Mouse (Mus musculus) liver, adult 2 months (tissue): ENCODE measurements around the gene Gdpd3.

Source experiments
- CTCF ChIP-seq: fragments of 200-500 bp; IDR thresholded peaks from 2 replicates; pipeline ENCODE4 v1.5.1; 2011; ENCODE audit warnings: low read depth, low read length, control low read depth
- POLR2A ChIP-seq: fragments of 200-500 bp; IDR thresholded peaks from 2 replicates; pipeline ENCODE4 v1.6.1; 2011; ENCODE audit warnings: low read length, control low read depth; ENCODE audit not compliant: insufficient read depth; ENCODE audit errors: extremely low read depth

GRCm38 (mm10) chr7:126806956-126807355 is 40.8 kb downstream of the Gdpd3 start:
- TF ChIP-seq CTCF (no peak), POLR2A (no peak)
